Mouse (Mus musculus) midbrain, postnatal 0 days (tissue): ENCODE results near the gene Rpl11. TPM values are rescaled to one million over a fixed set of nuclear protein-coding genes. Genes with fewer than 3 reads are reported as not detected.
A peak's percentile ranks its signal among the peaks of the same experiment; 100 is the strongest.

ENCODE experiments used
- ATAC-seq: fragments of 200-750 bp; cut with Nextera tagmentation; 2 replicates; pipeline ENCODE4 v1.8.0; 2017; ENCODE audit warnings: moderate number of reproducible peaks, mild to moderate bottlenecking, moderate TSS enrichment, moderate library complexity; ENCODE audit not compliant: low FRiP score
- DNase-seq: peaks from one replicate; pipeline ENCODE4 v3.0.0-alpha.2; 2015; ENCODE audit warnings: low spot score
- H3K27ac ChIP-seq: fragments of 300-500 bp; sonication (generic); 2 replicates; pipeline ENCODE4 v1.5.1; 2014; ENCODE audit warnings: low read depth, mild to moderate bottlenecking, low read length, mixed read lengths
- H3K27me3 ChIP-seq: fragments of 300-500 bp; sonication (generic); 2 replicates; pipeline ENCODE4 v1.6.1; 2014; ENCODE audit warnings: low read length, control low read depth, mixed read lengths; ENCODE audit not compliant: insufficient read depth
- H3K36me3 ChIP-seq: fragments of 300-500 bp; sonication (generic); 2 replicates; pipeline ENCODE4 v1.6.1; 2014; ENCODE audit warnings: low read length, control low read depth, mixed read lengths; ENCODE audit not compliant: insufficient read depth
- H3K4me1 ChIP-seq: fragments of 300-500 bp; sonication (generic); 2 replicates; pipeline ENCODE4 v1.6.1; 2014; ENCODE audit warnings: mild to moderate bottlenecking, control low read depth, antibody characterized with exemption, low read length, mixed read lengths; ENCODE audit not compliant: insufficient read depth
- H3K4me2 ChIP-seq: fragments of 300-500 bp; sonication (generic); 2 replicates; pipeline ENCODE4 v1.6.1; 2014; ENCODE audit warnings: low read depth, mild to moderate bottlenecking, low read length, mixed read lengths; ENCODE audit not compliant: poor library complexity, severe bottlenecking
- H3K4me3 ChIP-seq: fragments of 300-500 bp; sonication (generic); 2 replicates; pipeline ENCODE4 v1.5.1; 2014; ENCODE audit warnings: low read depth, mild to moderate bottlenecking, low read length, moderate library complexity
- H3K9ac ChIP-seq: fragments of 300-500 bp; sonication (generic); replicated peaks from 2 replicates; pipeline ENCODE4 v1.6.1; 2014; ENCODE audit warnings: mild to moderate bottlenecking, low read length, moderate library complexity, mixed read lengths; ENCODE audit not compliant: poor library complexity, severe bottlenecking
- H3K9me3 ChIP-seq: fragments of 300-500 bp; sonication (generic); 2 replicates; pipeline ENCODE4 v1.6.1; 2016; ENCODE audit warnings: low read length, control low read depth
- CTCF ChIP-seq: IDR thresholded peaks from 2 replicates; pipeline ENCODE4 v1.5.1; 2016; ENCODE audit warnings: antibody characterized with exemption, mild to moderate bottlenecking
- WGBS: fragments of 180-500 bp; shearing (Covaris S2); extraction: QIAGEN DNeasy Blood & Tissue Kit; methylation state at CpG from one replicate; pipeline ENCODE4 v1.1.7; 2014; 5-methylcytosine and 5-hydroxymethylcytosine counted together
- polyA plus RNA-seq: library from polyadenylated mRNA; unstranded; fragments of >200 nt; fragmentation: Nextera tagmentation; extraction: Ambion mirVana; gene quantifications from 2 replicates; pipeline ENCODE4 v1.2.1, GENCODE M21; 2015
- total RNA-seq: library from RNA; depleted of rRNA; stranded (reverse); fragments of >200 nt; gene quantifications from 2 replicates; pipeline ENCODE4 v1.2.3, GENCODE M21; 2014

The Rpl11 gene
- total and polyA plus RNA-seq, 2 experiments from 2014 or later, result 273 to 601 TPM

DNA sequence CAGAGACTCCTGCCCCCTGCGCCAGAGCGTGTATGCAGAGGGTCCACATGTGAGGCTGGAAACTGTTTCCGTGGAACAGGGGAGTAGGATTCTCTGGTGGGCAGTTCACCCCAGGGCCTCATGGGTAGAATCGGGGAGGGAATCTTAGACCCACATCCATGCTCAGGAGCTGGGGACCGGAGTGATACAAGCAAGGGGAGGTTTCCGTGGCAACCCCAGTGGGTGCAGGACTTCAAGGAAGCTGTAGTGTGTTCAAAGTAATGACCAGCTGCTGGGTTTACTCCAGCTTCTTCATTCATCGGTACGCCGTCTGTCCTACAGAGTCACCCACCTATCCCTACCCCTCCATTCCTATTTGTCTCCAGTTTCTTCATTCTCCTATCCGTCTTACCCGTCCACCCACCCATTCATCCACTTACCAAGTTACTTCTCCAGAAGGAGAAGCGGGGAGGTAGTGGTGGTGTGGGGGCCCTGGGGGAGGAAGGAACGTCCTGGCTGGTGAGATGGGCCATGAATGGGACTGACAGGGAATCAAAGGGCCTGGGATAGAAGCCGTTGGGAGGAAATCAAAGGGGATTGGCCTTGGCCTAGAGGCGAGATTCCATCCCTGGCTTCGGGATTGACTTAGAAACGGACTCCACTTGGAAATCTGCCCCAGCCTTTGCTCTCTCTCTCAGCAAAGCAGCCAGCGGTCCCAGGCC, 41.4 kb upstream of the Rpl11 start:
- no peaks in the 10 kb centered on the region for H3K27me3 ChIP-seq
- H3K27ac ChIP-seq, result peak overlapping the region; percentile 59
- WGBS, result 51% methylated on average over 18 of the region's 18 CpGs
- no peak overlapping the region for H3K9ac ChIP-seq
- H3K4me2 ChIP-seq, result no peak overlapping the region
- H3K4me3 ChIP-seq, result no peak overlapping the region
- ATAC-seq, result peak; percentile 74
- H3K36me3 ChIP-seq, result no peaks in the 10 kb centered on the region
- H3K4me1 ChIP-seq, result no peaks in the 10 kb centered on the region
- no peaks in the 10 kb centered on the region for H3K9me3 ChIP-seq
- no peak for TF ChIP-seq CTCF
- DNase-seq, result peak; percentile 88

DNA sequence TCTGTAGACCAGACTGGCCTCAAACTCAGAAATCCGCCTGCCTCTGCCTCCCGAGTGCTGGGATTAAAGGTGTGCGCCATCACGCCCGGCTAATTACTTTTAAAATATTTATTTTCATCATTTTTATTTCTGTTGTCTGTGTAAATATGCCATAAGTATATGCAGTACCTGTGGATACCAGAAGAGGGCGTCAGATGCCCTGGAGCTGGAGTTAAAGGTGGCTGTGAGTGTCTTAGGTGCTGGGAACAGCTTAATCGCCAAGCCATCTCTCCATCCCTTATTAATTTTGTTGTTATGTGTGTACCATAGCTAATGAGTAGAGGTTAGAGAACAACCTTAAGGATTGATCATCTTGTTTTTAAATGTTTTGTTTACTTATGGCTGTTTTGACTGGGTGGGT, 39.3 kb upstream of the Rpl11 start:
- H3K9me3 ChIP-seq, result no peaks in the 10 kb centered on the region
- no peak overlapping the region for H3K4me2 ChIP-seq
- H3K27me3 ChIP-seq, result no peaks in the 10 kb centered on the region
- H3K27ac ChIP-seq, result no peak overlapping the region
- H3K36me3 ChIP-seq, result no peaks in the 10 kb centered on the region
- peak; percentile 46 for TF ChIP-seq CTCF
- 93% methylated on average over 7 of the region's 7 CpGs for WGBS
- no peak for DNase-seq
- ATAC-seq, result no peak
- H3K4me3 ChIP-seq, result no peak overlapping the region
- no peak overlapping the region for H3K9ac ChIP-seq
- no peaks in the 10 kb centered on the region for H3K4me1 ChIP-seq

DNA sequence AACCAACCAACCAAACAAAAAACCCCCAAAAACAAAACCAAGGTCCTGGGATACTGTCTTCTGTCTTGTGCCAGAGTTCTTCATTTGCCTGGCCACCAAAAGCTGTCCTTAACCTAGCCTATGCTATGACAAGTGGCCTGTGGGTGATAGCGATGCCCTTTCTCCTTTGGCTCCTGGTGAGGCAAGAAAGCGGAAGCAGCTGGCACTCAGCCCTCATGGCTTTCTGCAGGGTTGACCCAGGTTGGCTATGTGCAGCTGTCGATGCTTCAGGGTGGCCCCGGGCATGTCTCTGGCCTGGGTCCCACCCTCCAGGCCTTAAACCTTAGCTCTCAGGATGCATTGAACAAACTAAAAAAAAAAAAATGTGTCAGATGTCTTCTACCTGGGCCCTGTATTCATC, 38.1 kb upstream of the Rpl11 start:
- 96% methylated on average over 4 of the region's 4 CpGs for WGBS

DNA sequence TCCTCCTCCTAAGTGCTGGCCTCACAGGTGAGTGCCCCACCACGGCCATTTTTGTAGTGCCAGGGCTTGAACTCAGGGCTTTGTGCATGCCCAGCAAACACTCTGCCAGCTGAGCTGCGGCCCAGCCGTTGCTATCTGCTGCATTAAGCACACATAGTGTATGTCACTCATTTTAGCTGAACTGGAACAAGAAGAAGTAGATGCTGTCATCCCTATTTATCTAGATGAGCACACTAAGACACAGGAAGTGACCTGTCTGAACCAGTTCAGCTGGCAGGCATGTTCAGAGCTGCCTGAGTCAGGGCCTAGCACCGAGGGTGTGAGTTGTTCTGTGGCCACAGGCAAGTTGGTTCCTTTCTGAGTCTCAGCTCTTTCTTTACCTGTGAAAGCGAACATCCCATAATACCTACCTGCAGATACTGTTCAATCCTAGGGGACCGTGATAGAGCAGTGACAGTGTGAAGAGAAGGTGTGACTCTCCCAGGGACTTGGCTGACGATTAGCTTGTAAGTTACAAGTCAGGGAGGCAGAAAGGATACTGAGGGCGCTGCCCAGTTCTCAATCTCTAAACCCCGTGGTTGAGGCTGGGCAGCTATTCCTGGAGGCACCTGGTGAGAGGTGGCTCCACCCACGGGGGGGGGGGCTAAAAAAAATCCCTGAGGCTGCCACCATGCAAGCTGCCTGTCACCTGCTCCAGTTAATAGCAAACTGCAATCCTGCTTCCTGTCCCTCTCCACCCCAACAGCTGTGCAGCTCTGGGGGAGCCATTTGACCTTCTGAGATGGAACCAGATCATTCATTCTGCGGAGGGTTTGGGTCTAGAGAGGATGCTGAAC, 36.7 kb upstream of the Rpl11 start:
- no peak for DNase-seq
- Histone ChIP-seq H3K9me3 (no peaks in the 10 kb centered on the region), H3K4me3 (no peak overlapping the region), H3K4me1 (no peaks in the 10 kb centered on the region), H3K36me3 (no peaks in the 10 kb centered on the region), H3K9ac (no peak overlapping the region), H3K27me3 (no peaks in the 10 kb centered on the region), H3K4me2 (no peak overlapping the region), H3K27ac (no peak overlapping the region)
- ATAC-seq, result no peak
- TF ChIP-seq CTCF, result no peak
- WGBS, result 71% methylated on average over 11 of the region's 11 CpGs

More for the DNA sequence above, 38.1 kb upstream of the Rpl11 start:
- H3K27ac ChIP-seq, result no peak overlapping the region
- H3K4me2 ChIP-seq, result no peak overlapping the region
- no peak for ATAC-seq
- no peaks in the 10 kb centered on the region for H3K27me3 ChIP-seq
- H3K9me3 ChIP-seq, result no peaks in the 10 kb centered on the region
- H3K36me3 ChIP-seq, result no peaks in the 10 kb centered on the region
- H3K9ac ChIP-seq, result no peak overlapping the region
- DNase-seq, result no peak
- no peaks in the 10 kb centered on the region for H3K4me1 ChIP-seq
- no peak overlapping the region for H3K4me3 ChIP-seq
- no peak for TF ChIP-seq CTCF

DNA sequence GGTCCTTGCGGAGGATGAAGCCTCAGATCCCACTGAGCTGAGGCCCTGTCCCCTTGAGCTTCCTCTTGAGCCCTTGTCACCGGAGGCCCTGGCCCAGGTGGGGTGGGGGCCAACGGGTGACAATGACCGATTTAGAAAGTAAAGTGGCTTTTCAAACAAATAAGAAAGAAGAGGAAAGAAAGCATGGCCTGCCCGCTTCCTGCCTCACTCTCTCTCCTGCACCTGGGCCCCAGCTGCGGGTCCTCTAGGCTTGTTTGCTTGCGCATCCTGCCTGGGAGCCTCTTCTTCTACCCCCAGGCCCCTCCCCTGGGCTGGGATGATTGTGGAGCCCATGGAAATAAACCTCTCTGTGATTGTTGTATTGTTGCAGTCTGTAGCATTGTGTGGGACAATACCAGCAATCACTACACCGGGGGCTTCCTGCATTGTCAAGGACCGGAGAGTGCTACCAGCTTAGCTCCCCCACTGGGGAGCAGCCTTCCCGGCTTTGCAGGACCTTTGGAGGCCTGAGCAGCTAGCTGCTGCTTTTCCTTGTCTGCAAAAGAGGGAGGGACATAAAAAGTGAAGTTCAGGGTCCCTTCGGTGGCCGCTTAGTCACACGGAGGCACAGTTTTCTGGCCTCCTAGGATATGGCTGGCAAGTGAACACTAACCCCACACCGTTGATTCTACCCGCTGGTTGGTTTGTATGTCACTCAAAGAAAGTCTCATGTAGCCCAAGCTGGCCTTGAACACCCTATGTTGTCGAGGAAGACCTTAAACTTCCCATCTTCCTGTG, 35.9 kb upstream of the Rpl11 start:
- DNase-seq, result no peak
- Histone ChIP-seq H3K27me3 (no peaks in the 10 kb centered on the region), H3K9me3 (no peaks in the 10 kb centered on the region), H3K4me3 (no peak overlapping the region), H3K36me3 (no peaks in the 10 kb centered on the region), H3K4me1 (no peaks in the 10 kb centered on the region), H3K9ac (no peak overlapping the region), H3K4me2 (no peak overlapping the region), H3K27ac (no peak overlapping the region)
- no peak for TF ChIP-seq CTCF
- 38% methylated on average over 16 of the region's 16 CpGs for WGBS
- no peak for ATAC-seq
